Mouse (Mus musculus): ENCODE results near the gene Lrmp. TPM values are rescaled to one million over a fixed set of nuclear protein-coding genes. Genes with fewer than 3 reads are reported as not detected.

Lrmp gene
- total and polyA plus RNA-seq, 2 experiments from 2014 or later, result 0.54 to 1.7 TPM

GRCm38 (mm10) chr6:145104241-145104939 is 11.1 kb upstream of the Lrmp start:
- DNase-seq (ENCODE audit: low spot score), result no peak
- TF ChIP-seq CTCF (IDR thresholded peaks at IDR 0.05; ENCODE audit: low read depth), result no peak
- WGBS, result 78% methylated on average over 10 of the region's 10 CpGs

GRCm38 (mm10) chr6:145105439-145105838 is 10.0 kb upstream of the Lrmp start:
- DNase-seq (ENCODE audit: low spot score) (no peak), ATAC-seq (no peak)
- Histone ChIP-seq H3K4me2 (ENCODE audit: low read depth, low read length) (no peak overlapping the region), H3K9ac (replicated peaks; ENCODE audit: low read length) (no peak overlapping the region), H3K36me3 (ENCODE audit: insufficient read depth, low read length) (no peaks in the 10 kb centered on the region), H3K4me3 (ENCODE audit: low read length) (no peak overlapping the region), H3K27ac (no peak overlapping the region), H3K4me1 (ENCODE audit: insufficient read depth, low read length) (no peaks in the 10 kb centered on the region), H3K27me3 (ENCODE audit: insufficient read depth, low read length) (no peaks in the 10 kb centered on the region), H3K9me3 (ENCODE audit: low read length) (no peaks in the 10 kb centered on the region)
- 94% methylated on average over 10 of the region's 10 CpGs for WGBS
- TF ChIP-seq CTCF (IDR thresholded peaks at IDR 0.05; ENCODE audit: low read depth), result no peak

More at GRCm38 (mm10) chr6:145104241-145104939, 11.1 kb upstream of the Lrmp start:
- no peak for ATAC-seq
- H3K9me3 ChIP-seq (ENCODE audit: low read length), result no peaks in the 10 kb centered on the region
- H3K4me2 ChIP-seq (ENCODE audit: low read depth, low read length), result no peak overlapping the region
- H3K27ac ChIP-seq, result no peak overlapping the region
- H3K4me3 ChIP-seq (ENCODE audit: low read length), result no peak overlapping the region
- no peaks in the 10 kb centered on the region for H3K4me1 ChIP-seq (ENCODE audit: insufficient read depth, low read length)
- no peaks in the 10 kb centered on the region for H3K36me3 ChIP-seq (ENCODE audit: insufficient read depth, low read length)
- H3K9ac ChIP-seq (replicated peaks; ENCODE audit: low read length), result no peak overlapping the region
- H3K27me3 ChIP-seq (ENCODE audit: insufficient read depth, low read length), result no peaks in the 10 kb centered on the region

DNA sequence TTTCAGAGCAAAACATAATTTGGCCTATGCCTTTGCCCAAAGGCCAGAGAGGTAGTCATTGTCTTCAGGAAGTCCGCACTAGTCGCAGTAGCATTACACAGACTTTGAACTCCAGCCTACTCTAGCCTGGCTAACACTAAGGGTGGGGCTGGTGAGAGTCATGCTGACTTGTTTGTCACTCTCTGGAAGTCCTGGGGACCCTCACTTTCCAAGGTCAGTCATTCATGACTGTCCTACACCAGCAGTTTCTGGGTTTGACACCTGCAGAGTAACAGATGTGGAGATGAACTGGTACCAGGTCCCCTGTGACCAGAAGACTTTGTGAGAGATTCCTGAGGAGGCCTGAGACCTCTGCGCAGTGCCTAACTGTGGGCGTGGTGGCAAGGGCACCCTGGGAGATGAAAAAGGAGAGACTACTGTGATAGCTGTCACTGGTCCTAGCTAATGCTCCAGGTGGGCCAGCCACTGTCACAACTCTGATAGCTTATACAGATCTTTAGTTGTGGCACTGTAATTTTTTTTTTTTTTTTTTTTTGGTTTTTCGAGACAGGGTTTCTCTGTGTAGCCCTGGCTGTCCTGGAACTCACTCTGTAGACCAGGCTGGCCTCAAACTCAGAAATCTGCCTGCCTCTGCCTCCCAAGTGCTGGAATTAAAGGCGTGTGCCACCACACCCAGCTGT is 9.2 kb upstream of the Lrmp start:
- no peaks in the 10 kb centered on the region for H3K27me3 ChIP-seq (ENCODE audit: insufficient read depth, low read length)
- H3K9ac ChIP-seq (replicated peaks; ENCODE audit: low read length), result no peak overlapping the region
- no peaks in the 10 kb centered on the region for H3K36me3 ChIP-seq (ENCODE audit: insufficient read depth, low read length)
- ATAC-seq, result no peak
- no peaks in the 10 kb centered on the region for H3K4me1 ChIP-seq (ENCODE audit: insufficient read depth, low read length)
- no peaks in the 10 kb centered on the region for H3K9me3 ChIP-seq (ENCODE audit: low read length)
- DNase-seq (ENCODE audit: low spot score), result no peak
- 96% methylated on average over 5 of the region's 6 CpGs for WGBS
- no peak for TF ChIP-seq CTCF (IDR thresholded peaks at IDR 0.05; ENCODE audit: low read depth)
- H3K4me3 ChIP-seq (ENCODE audit: low read length), result no peak overlapping the region
- H3K4me2 ChIP-seq (ENCODE audit: low read depth, low read length), result no peak overlapping the region
- H3K27ac ChIP-seq, result no peak overlapping the region

GRCm38 (mm10) chr6:145110786-145111185 is 4.7 kb upstream of the Lrmp start:
- Histone ChIP-seq H3K4me2 (ENCODE audit: low read depth, low read length) (no peak overlapping the region), H3K4me3 (ENCODE audit: low read length) (no peak overlapping the region), H3K27ac (no peak overlapping the region), H3K9me3 (ENCODE audit: low read length) (no peaks in the 10 kb centered on the region), H3K9ac (replicated peaks; ENCODE audit: low read length) (no peak overlapping the region), H3K36me3 (ENCODE audit: insufficient read depth, low read length) (no peaks in the 10 kb centered on the region), H3K27me3 (ENCODE audit: insufficient read depth, low read length) (no peaks in the 10 kb centered on the region), H3K4me1 (ENCODE audit: insufficient read depth, low read length) (no peaks in the 10 kb centered on the region)
- DNase-seq (ENCODE audit: low spot score) (no peak), ATAC-seq (no peak)
- no peak for TF ChIP-seq CTCF (IDR thresholded peaks at IDR 0.05; ENCODE audit: low read depth)
- WGBS, result 83% methylated on average over 4 of the region's 4 CpGs

- WGBS, result 58% methylated on average over 6 of the region's 6 CpGs
- H3K4me1 ChIP-seq (ENCODE audit: insufficient read depth, low read length), result no peaks in the 10 kb centered on the region
- no peak for ATAC-seq
Observed at GRCm38 (mm10) chr6:145112865-145113264, 2.6 kb upstream of the Lrmp start.

DNA sequence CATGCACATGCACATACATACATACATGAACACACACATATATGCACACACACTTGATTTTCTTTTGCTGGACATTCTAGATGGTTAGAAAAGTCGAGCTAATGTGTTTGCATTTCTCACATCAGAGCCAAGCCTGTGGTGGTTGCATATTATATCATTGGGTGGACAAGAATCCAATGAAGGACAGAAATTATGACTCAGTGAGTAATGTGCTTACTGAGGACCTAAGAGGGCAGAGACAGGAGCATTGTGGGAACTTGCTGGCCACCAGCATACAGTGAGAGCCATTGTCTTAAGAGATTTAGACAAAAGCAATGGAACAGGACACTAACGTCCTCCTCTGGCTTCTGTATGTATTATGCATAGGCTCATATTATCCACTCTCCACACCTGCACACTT is 892 bp upstream of the Lrmp start:
- no peaks in the 10 kb centered on the region for H3K4me1 ChIP-seq (ENCODE audit: insufficient read depth, low read length)
- no peak overlapping the region for H3K9ac ChIP-seq (replicated peaks; ENCODE audit: low read length)
- no peaks in the 10 kb centered on the region for H3K27me3 ChIP-seq (ENCODE audit: insufficient read depth, low read length)
- DNase-seq (ENCODE audit: low spot score) (no peak), ATAC-seq (no peak)
- WGBS, result 72% methylated on average over 2 of the region's 2 CpGs
- no peak overlapping the region for H3K4me2 ChIP-seq (ENCODE audit: low read depth, low read length)
- H3K4me3 ChIP-seq (ENCODE audit: low read length), result no peak overlapping the region
- no peak overlapping the region for H3K27ac ChIP-seq
- H3K36me3 ChIP-seq (ENCODE audit: insufficient read depth, low read length), result no peaks in the 10 kb centered on the region
- no peak for TF ChIP-seq CTCF (IDR thresholded peaks at IDR 0.05; ENCODE audit: low read depth)
- H3K9me3 ChIP-seq (ENCODE audit: low read length), result no peaks in the 10 kb centered on the region

More at GRCm38 (mm10) chr6:145112865-145113264, 2.6 kb upstream of the Lrmp start:
- Histone ChIP-seq H3K9me3 (ENCODE audit: low read length) (no peaks in the 10 kb centered on the region), H3K27ac (no peak overlapping the region), H3K36me3 (ENCODE audit: insufficient read depth, low read length) (no peaks in the 10 kb centered on the region), H3K9ac (replicated peaks; ENCODE audit: low read length) (no peak overlapping the region), H3K27me3 (ENCODE audit: insufficient read depth, low read length) (no peaks in the 10 kb centered on the region), H3K4me2 (ENCODE audit: low read depth, low read length) (no peak overlapping the region), H3K4me3 (ENCODE audit: low read length) (no peak overlapping the region)
- DNase-seq (ENCODE audit: low spot score), result no peak
- no peak for TF ChIP-seq CTCF (IDR thresholded peaks at IDR 0.05; ENCODE audit: low read depth)

All from hindbrain, postnatal 0 days (tissue).